Mouse (Mus musculus): ENCODE data around the gene Akt2. TPM values are rescaled to one million over a fixed set of nuclear protein-coding genes. Genes with fewer than 3 reads are reported as not detected.
A peak's percentile ranks its signal among the peaks of the same experiment; 100 is the strongest.

Akt2 gene
- polyA plus RNA-seq, 1 experiment from 2014 or later = 74.8 TPM

DNA sequence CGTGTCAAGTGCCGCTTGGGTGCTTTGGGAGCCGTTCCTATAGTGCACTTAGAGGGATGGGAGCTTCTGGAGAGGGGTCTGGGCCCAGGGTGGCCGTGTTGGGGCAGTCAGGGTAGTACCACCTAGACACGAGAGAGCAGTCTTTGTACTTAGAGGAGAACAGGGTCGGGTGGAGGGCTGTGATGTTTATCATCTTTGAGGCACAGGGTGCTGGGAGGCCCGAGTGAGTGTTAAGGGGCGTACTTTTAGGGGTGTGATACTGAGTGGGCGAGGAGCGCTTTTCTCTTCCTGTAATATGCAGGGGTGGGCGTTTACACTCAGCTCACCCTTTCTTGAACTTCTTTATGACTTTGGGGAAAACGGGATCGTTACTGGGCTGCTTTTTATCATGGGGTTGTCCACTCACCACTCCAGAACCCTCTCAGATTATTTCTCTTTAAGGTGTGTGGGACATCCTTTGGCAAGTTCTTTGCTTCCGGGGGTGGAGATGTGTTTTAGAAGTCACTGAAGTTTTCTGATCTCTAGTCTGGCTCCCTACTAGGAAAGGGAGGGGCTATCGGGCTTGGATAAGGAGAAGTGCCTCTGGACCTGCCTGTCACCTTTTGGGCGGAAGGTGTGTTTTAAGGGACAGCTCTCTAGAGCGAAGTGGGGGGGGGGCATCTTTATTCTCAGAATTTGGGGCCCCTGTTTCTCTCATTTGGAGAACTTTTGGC lies 1.0 kb downstream of the Akt2 start:
- no peaks in the 10 kb centered on the region for H3K27me3 ChIP-seq (replicated peaks)
- no peaks in the 10 kb centered on the region for H3K9me3 ChIP-seq
- H3K4me1 ChIP-seq = peaks cover 26% of the 10 kb centered on the region
- peak overlapping the region; percentile 93 for H3K27ac ChIP-seq
- H3K36me3 ChIP-seq = no peaks in the 10 kb centered on the region
- peak overlapping the region; percentile 77 for H3K4me2 ChIP-seq (replicated peaks)
- WGBS = 4% methylated on average over 17 of the region's 17 CpGs
- ATAC-seq (ENCODE audit: low FRiP score, low read depth) = peak; percentile 84
- H3K9ac ChIP-seq = peak overlapping the region; percentile 86
- H3K4me3 ChIP-seq = peak overlapping the region; percentile 65

DNA sequence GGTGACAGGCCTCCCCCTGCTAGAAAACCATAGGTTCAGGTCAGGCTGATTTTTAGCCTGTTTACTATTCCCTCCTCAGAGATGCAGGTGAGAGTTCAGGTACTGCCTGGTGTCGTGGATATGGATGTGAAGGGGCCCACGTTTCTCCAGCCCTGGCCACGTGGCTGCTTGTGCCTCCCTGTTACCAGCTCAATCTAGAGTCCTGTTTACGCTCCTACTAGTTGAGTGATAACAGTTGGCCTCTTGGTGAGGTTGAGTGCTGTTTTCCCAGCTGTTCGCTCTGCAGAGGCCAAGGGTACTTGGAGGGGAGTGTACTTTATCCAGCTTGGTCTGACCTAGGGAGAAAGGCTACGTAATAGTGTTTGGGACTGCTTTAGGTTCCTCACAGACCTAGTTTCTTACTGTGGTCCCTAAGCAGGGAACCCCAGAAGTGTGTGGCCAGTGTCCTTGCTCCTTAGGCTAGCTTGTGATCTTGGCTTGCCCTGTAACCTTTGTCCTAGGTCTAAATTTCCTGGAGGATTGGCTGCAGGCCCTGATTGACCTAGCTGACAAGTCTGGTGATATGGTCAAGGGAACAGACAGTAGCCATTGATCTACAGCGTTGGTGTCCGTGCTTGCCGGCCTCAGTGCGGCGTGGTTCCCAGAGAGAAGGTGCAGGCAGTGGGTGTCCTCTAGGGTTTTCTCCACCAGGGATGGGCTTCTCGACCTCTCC lies 1.7 kb downstream of the Akt2 start:
- Histone ChIP-seq H3K9ac (peak overlapping the region; percentile 86), H3K4me2 (replicated peaks) (peak overlapping the region; percentile 77), H3K4me3 (peak overlapping the region; percentile 65), H3K27ac (peak overlapping the region; percentile 93; the same call in 1 of the 2 replicates), H3K27me3 (replicated peaks) (no peaks in the 10 kb centered on the region), H3K36me3 (no peaks in the 10 kb centered on the region), H3K4me1 (peaks cover 26% of the 10 kb centered on the region), H3K9me3 (no peaks in the 10 kb centered on the region)
- no peak for ATAC-seq (ENCODE audit: low FRiP score, low read depth)
- WGBS = 60% methylated on average over 12 of the region's 12 CpGs

DNA sequence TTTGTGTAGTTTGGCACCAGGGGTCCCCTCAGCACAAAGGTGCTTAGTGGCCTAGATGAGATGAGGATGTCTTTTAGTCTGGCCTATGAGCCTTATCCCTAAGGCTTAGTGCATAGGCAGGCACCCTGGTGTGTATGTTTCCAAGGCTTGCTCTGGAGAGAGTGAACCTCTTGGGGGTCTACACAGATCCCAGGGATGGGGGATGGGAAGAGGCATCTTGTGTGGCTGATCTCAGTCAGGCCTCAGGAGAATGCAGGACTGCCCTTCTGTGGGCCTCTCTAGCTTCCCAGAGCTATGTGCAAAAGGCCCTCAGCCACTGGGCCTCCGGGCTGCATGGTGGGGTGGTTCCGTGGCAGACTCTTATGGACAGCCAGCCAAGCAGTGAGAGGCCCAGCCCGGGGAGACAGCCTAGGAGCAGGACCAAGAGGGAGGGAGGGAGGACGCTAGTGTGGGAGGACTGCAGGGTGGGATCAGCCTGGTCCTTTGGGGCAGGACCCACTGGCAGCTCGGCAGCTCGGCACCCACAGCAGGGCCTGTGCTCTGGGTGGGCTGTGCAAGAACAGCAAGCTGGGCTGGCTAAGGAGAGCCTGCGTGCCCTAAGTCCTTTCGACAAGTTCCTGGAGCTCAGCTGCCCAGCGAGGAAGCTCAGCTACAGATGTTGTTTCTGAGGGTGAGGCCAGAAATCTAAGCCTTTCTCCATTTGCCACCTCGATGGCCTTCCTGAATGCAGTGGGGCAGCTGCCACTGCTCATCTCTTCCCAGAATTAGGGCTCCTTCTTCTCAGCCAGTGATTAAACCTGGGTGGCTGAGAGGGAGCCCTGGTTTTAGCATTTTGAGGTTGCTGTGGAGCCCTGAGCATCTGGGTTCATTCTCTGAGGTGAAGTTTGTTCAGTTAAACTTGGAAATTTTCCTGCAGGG lies 5.5 kb downstream of the Akt2 start:
- H3K9me3 ChIP-seq = no peaks in the 10 kb centered on the region
- peaks cover 45% of the 10 kb centered on the region for H3K4me1 ChIP-seq
- no peak for ATAC-seq (ENCODE audit: low FRiP score, low read depth)
- peak overlapping the region; percentile 2; the same call in 1 of the 2 replicates for H3K4me2 ChIP-seq (replicated peaks)
- no peak overlapping the region for H3K27ac ChIP-seq
- WGBS = 70% methylated on average over 10 of the region's 10 CpGs
- no peaks in the 10 kb centered on the region for H3K36me3 ChIP-seq
- no peaks in the 10 kb centered on the region for H3K27me3 ChIP-seq (replicated peaks)
- 0 out of 2 replicates have a peak overlapping the region, but pooled peaks have one; percentile 3 for H3K4me3 ChIP-seq
- no peak overlapping the region; the same call in 1 of the 2 replicates for H3K9ac ChIP-seq

DNA sequence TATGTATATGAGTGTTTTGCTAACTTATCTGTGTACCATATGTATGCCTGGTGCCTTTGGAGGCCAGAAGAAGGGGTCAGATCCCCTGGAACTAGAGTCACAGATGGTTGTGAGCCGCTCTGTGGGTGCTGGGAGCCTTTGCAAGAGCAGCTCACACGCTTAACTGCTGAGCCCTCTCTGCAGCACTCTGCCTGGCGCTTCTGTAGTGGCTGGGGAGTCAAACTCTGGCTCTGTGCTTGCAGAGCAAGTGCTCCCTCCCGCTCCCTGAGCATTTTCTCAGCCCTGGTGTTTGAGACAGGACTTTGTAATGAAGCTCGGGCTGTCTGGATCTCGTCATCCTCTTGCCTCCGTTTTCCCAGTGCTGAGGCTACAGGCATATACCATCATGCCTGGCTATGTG lies 6.7 kb downstream of the Akt2 start:
- Histone ChIP-seq H3K4me1 (peaks cover 39% of the 10 kb centered on the region), H3K36me3 (no peaks in the 10 kb centered on the region), H3K27me3 (replicated peaks) (no peaks in the 10 kb centered on the region), H3K9me3 (no peaks in the 10 kb centered on the region), H3K9ac (no peak overlapping the region), H3K27ac (no peak overlapping the region), H3K4me3 (no peak overlapping the region), H3K4me2 (replicated peaks) (no peak overlapping the region)
- no peak for ATAC-seq (ENCODE audit: low FRiP score, low read depth)
- 86% methylated on average over 7 of the region's 7 CpGs for WGBS

DNA sequence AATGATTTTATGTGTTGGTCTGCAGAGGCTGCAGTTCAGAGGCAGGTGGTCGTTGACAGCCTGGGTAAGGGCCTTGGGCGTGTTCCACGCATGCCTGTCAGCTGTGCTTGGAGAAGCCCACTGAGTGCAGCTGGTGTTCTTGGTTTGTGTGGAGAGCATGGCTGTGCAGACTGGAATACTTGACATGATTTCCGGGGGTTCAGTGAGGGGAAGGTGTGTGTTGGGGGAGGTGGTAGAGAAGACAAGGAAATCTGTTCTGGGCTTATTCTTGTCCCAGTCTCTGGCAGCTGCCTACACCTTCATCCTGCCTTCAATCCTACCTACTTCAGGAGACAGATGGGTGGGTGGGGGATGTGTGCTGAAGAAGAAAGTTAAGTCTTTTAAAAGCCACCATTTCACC lies 10.3 kb downstream of the Akt2 start:
- Histone ChIP-seq H3K4me2 (replicated peaks) (no peak overlapping the region), H3K9me3 (no peaks in the 10 kb centered on the region), H3K36me3 (no peaks in the 10 kb centered on the region), H3K27ac (no peak overlapping the region), H3K4me1 (peaks cover 31% of the 10 kb centered on the region), H3K27me3 (replicated peaks) (no peaks in the 10 kb centered on the region), H3K4me3 (no peak overlapping the region), H3K9ac (no peak overlapping the region)
- WGBS = 71% methylated on average over 4 of the region's 4 CpGs
- ATAC-seq (ENCODE audit: low FRiP score, low read depth) = no peak

DNA sequence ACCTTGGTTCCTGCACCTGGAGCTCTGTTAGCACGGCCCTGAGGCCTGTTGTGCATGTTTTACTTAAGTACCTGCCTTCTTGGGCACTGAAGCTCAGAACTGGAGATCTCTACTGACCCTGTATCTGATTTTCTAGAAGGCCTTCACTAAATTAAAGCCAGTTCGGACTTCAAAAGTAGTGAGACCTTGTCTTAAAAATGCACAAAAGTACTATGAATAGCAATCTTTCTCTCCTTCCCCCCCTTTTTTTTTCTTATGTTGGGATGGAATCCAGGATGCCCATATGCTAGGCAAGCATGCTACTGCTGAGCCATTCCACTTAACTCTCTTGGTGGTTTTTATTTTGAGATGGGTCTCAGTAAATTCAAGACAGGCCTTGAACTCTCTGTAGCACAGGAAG lies 10.8 kb downstream of the Akt2 start:
- Histone ChIP-seq H3K9me3 (no peaks in the 10 kb centered on the region), H3K27ac (no peak overlapping the region), H3K9ac (no peak overlapping the region), H3K4me2 (replicated peaks) (no peak overlapping the region), H3K27me3 (replicated peaks) (no peaks in the 10 kb centered on the region), H3K4me3 (no peak overlapping the region), H3K36me3 (no peaks in the 10 kb centered on the region), H3K4me1 (peaks cover 31% of the 10 kb centered on the region)
- WGBS = 87% methylated on average over 2 of the region's 2 CpGs
- ATAC-seq (ENCODE audit: low FRiP score, low read depth) = no peak

DNA sequence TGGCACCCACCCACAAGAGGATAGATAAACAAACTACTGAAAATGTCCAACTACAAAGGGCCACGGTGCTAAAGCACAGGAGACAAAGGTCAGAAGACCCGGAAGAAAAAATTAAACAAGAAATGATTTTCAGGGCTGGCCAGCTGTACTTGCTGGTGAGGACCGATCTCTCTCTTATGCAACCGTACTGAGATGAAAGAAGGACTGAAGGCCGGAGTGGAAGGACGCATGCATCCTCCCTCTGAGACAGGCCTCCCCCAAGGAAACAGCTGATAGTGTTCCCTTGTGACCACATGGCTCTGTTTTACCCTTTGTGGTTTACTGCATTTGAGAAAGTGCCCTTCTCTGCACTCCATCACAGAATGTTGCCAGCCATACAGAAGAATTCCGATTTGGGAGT lies 11.5 kb downstream of the Akt2 start:
- Histone ChIP-seq H3K9me3 (no peaks in the 10 kb centered on the region), H3K9ac (no peak overlapping the region), H3K36me3 (no peaks in the 10 kb centered on the region), H3K27ac (no peak overlapping the region), H3K27me3 (replicated peaks) (no peaks in the 10 kb centered on the region), H3K4me1 (peaks cover 38% of the 10 kb centered on the region), H3K4me3 (no peak overlapping the region), H3K4me2 (replicated peaks) (no peak overlapping the region)
- no peak for ATAC-seq (ENCODE audit: low FRiP score, low read depth)
- WGBS = 89% methylated on average over 7 of the region's 7 CpGs

DNA sequence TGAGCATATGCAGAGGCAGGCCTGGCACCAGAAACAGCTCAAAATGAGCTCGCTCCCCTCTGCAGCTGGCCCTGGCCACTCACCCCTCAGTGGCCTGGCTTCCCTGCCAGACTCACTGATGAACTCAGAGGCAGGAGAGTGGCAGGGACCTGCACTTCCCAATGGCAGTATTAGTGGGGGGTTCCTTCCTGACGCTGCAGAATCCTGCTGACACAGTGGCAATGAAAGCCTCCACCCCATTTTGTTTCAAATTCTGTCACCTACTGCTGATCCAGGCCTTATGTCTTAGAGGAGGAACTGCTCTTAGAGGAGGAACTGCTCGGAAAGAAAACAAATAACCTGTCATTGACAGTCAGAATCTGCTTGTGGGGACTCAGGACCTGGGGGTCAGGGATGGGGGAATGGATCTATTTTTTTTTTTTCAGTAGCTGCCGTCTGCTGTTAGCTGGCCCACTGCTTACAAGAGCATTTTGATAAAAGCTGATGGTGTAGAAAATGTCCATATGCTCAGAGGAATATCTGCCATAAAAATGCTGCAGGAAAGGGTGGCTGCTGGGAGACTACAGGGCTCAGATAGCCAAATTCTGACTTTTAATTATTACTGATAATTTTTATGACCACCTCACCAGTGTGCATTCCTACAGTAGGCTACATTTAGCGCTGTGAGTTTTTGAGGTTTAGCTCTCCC lies 13.5 kb downstream of the Akt2 start:
- no peaks in the 10 kb centered on the region for H3K9me3 ChIP-seq
- no peak overlapping the region for H3K27ac ChIP-seq
- no peak overlapping the region for H3K4me2 ChIP-seq (replicated peaks)
- WGBS = 55% methylated on average over 5 of the region's 5 CpGs
- peaks cover 37% of the 10 kb centered on the region for H3K4me1 ChIP-seq
- no peaks in the 10 kb centered on the region for H3K27me3 ChIP-seq (replicated peaks)
- no peak for ATAC-seq (ENCODE audit: low FRiP score, low read depth)
- H3K9ac ChIP-seq = 0 out of 2 replicates have a peak overlapping the region, but pooled peaks have one; percentile 10
- H3K36me3 ChIP-seq = peaks cover 15% of the 10 kb centered on the region
- no peak overlapping the region for H3K4me3 ChIP-seq

DNA sequence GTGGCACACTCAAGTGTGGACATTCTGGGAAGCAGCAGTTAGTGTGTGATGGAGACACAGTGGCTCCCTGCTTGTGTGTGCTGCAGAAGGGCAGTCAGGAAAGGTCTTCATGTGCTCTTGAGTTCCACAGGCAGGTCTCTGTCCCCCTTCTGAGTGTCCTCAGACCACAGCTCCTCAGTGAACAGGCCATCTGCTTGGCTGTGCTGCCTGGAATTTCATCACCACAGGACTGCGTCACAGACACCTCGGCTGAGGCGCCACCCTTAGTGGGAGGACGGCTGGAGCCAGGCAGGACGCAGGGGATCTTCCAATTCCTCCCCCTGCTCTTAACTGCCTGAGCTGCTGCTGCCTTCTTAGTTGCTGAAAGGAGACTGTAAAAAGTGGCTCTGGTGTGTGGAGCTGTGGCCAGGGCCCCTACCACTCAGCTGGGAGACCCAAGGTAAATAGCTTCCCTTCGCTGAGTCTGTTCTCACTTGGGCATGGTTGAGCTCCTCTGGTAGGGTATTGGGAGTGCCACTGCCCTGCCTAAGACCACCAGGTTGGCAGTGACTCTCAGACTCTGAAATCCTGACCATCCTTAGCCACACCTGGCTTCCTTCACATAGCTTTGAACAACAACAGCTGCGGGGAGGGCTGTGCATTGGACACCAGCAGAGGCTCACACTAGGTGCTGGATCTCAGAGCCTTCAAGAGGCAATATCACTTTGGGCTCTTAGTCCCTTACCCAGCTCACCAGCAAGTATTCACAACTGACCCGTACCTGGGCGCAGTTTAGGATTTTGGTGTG lies 14.3 kb downstream of the Akt2 start:
- Histone ChIP-seq H3K27ac (no peak overlapping the region), H3K9me3 (no peaks in the 10 kb centered on the region), H3K4me3 (no peak overlapping the region), H3K4me1 (peaks cover 31% of the 10 kb centered on the region), H3K27me3 (replicated peaks) (no peaks in the 10 kb centered on the region), H3K36me3 (peaks cover 22% of the 10 kb centered on the region), H3K9ac (peak overlapping the region; percentile 14; the same call in 1 of the 2 replicates), H3K4me2 (replicated peaks) (no peak overlapping the region)
- ATAC-seq (ENCODE audit: low FRiP score, low read depth) = no peak
- WGBS = 72% methylated on average over 9 of the region's 9 CpGs

DNA sequence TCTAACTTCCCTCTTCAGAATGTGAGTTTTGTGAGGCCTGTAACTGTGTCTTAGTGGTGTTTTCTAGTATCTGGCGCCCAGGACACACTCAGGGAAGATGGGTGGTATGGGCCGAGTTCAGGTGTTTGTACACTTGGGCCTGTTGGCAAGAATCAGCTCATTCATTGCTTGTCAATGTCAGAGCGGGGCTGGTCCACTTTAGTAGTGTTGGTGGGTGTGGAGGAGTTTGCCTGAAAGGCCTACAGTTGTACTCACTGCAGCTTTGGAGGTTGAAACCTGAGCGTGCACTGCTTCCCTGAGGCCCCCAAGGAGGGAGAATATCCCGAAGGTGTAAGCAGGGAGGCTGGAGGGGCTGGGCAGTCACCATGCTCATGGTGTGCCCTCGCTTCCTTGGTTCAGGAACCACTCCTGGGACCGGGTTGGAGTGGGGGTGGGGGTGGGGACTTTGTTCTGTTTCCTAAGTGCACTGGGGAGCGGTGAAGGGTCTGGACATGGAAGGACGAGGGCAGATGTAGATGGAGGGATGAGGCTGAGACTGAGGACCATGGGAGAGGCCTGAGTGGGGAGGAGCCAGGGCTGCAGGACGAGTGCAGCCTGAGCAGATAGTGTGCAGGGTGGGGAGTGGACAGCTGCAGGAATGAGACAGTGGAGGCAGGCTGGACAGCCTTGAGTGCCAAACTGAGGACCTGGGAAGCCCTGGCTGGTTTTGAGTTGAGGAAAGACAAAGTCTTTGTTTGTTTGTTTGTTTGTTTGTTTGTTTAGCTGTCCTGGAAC lies 15.3 kb downstream of the Akt2 start:
- Histone ChIP-seq H3K4me1 (peaks cover 22% of the 10 kb centered on the region), H3K4me3 (no peak overlapping the region), H3K9ac (no peak overlapping the region), H3K9me3 (no peaks in the 10 kb centered on the region), H3K27ac (no peak overlapping the region), H3K36me3 (peaks cover 24% of the 10 kb centered on the region), H3K27me3 (replicated peaks) (no peaks in the 10 kb centered on the region), H3K4me2 (replicated peaks) (no peak overlapping the region)
- 65% methylated on average over 10 of the region's 10 CpGs for WGBS
- ATAC-seq (ENCODE audit: low FRiP score, low read depth) = no peak

Measured in neural tube, embryonic 12.5 days (tissue).